Mouse (Mus musculus): ENCODE results near the gene Trak1.

Trak1 gene

DNA sequence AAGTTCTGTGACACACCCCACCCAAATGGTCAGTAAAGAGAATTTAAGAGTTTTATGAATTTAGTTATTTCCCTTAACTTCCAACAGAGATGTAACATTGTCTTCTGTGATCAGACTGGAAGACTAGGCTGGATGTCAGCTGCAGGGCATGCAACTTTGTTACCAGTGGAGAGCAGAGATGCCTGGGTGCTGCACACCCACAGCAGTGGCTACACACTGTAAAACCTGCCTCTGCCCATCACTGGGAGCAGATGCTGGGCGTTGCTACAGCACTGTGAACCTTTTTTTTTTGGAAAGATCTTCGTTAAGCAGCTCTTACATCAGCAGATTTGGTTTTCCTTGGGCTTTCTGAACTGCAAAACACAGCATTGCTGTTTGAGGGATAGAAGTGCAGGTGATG, 97.6 kb downstream of the Trak1 start:
- peak; percentile 62 for DNase-seq (ENCODE audit: low spot score)

DNA sequence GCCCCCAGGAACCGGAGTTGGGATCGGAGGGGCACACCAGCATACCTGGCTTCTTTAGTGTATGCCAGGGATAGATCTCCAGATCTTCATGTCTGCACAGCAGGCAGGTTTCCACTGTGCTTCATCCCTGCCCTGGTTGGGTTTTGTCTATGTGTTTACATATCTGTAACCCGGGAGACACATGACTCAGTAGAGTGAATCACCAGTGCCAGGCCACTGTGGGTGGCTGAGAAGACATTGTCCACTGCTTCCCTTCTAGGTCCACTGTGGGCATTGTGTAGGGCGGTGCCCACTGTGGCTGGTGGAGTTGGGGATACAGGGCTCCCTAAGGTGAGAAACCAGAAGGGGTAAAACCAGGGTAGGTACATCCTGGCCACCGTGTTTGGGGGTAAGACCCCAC, 98.5 kb downstream of the Trak1 start:
- DNase-seq (ENCODE audit: low spot score): no peak

DNA sequence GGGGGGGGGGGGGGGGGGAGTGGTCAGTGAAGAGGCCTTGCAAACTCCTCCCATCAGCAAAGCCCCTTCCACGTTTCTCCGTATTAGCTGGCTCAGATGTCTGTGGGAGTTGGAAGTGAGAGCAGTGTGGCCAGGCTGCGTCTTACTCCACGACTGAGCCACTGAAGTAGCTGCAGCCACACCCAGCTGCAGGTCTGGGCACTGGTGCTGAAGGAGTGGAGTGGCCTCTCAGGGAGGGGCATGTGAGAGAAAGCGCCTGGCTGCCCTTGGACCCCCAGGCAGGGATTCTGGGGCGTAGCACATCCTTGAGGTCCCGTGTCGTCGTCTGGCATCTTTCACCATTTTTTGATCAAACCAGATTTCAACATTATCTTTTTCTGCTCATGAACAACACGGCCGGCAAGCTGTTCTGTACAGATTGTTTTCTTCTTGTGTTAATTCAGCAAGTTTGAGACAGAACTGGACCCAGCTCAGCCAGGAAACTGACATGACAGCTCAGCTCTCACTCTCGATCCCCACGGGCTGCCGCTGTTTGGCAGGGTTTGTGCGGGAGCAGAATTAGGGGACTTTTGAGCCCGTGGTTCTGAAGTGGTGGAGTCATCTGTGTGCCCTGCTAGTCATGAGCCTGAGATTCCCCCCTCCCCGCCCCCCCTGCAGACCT, 100.9 kb downstream of the Trak1 start:
- no peak for DNase-seq (ENCODE audit: low spot score)

DNA sequence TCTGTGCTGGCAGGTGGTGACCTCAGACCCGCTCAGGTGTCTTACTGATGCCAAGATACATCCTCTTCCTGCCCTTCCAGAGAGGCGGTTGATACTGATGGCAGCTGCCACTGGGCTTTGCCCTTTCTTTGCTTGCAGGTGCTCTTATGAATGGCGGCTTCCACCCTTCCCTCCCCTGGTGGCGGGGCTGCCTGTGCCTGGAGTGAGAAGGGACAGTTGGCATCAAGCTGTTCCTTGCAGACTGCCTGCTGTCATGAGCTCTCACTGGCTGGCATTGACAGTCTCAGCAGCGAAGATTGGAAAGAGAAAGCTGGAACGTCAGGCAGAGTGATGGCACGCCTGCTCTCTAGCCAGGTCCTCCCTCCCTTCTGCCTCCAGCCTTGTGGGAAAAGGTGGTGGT, 101.5 kb downstream of the Trak1 start:
- DNase-seq (ENCODE audit: low spot score): no peak

DNA sequence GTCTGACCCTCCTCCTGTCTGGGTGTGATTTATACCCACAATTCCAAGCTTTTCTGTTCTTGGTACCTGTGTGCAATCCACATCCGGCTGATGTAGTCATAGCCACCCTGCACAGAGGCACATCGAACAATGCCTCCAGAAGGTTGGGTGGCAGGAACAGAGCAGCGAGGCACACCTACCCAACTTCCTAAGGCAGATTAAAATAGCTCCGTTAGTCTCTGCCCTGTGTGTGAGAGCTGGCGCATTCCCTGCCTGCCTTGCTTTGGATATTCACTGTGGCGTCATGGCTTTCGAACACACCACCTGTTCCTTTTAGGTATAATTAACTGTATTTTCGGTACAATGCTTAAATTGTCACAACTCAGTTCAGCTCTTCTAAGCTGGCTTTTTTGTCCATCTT, 103.3 kb downstream of the Trak1 start:
- DNase-seq (ENCODE audit: low spot score): no peak

DNA sequence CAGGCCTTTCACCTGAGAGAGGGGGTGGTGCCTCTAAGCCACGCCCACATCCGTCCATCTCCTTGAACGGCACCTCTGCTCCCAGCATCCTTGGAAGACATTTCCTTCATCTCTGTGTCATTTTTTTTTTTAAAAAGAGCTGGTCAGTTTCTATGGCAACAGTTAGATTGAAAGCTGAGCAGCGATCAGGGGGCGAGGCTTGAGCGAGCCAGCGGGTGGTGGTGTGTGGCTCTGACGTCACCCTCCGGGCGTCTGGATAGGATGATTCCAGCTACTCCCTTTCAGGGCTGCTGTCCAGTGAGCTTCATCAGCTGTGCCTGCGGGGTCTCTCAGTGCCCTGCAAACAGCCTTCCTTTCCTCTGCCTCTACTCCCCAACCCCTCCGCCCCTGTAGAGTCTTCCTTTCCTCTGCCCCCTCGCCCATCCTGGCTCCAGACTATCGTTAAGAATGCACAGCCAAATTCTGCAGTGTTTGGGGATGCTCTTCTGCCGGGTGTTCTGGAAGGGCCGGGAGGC, 105.9 kb downstream of the Trak1 start:
- DNase-seq (ENCODE audit: low spot score): peak; percentile 63

DNA sequence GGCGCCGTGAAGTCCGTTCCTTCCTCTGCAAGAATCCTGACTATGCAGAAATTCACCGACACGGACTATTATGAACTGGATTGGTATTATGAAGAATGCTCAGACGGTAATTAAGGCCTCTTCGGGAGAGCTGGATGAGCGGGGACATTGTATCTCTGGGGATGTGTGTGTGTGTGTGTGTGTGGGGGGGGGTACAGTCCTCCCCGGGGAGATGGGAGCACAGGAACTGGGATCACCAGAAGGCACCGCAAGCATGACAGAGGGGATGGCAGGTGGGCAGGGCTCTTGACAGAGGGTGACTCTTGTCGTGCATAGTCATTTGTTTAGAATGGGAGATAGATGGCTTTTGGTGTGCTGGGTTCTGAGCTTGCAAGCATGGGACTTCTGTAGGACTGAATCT, 106.4 kb downstream of the Trak1 start:
- no peak for DNase-seq (ENCODE audit: low spot score)

DNA sequence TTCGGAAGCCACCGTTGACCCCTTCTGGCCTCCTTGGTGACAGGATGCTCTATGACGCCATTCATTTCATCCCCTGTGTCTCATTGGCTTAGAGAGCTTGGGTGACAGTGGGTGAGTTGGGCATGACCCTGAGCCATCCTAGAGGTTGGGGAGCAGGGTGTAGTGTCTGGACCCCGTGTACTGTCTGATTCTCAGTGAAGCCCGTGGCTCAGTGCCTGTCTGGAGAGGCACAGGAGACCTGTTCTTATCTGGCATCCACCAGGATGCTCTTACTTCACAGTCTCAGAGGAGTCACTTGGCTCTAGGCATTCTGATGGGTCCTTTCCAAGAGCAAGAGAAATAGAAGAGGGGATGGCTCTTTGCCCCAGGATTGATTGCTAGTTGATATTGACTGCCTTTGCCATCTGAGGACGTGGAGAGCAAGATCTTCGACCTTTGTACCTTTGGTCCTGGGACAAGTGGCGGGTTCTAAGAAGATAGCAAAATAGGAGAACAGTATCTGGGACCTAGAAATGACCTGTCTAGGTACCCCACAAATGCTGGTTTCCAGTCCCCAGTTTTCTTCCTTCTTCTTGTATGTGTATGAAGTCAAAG, 107.9 kb downstream of the Trak1 start:
- DNase-seq (ENCODE audit: low spot score): no peak

DNA sequence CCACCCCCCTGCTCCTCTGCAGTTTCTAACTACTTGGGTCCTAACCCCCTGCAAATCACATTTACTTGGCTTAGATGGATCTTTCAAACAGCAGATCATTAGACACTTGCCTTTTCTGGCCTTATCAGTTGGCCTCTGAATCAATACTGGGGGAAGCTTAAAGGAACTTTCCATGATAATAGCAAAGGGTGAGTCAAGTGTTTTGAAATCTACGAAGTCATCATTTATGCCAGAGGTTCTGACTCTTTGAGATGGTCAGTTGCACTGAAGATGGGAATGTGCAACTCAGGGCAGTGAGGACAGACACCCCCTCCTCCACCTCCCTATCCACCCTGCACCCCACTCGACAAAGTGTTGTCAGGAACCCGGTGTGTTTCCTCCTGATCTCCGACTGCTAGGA, 108.5 kb downstream of the Trak1 start:
- DNase-seq (ENCODE audit: low spot score): no peak

DNA sequence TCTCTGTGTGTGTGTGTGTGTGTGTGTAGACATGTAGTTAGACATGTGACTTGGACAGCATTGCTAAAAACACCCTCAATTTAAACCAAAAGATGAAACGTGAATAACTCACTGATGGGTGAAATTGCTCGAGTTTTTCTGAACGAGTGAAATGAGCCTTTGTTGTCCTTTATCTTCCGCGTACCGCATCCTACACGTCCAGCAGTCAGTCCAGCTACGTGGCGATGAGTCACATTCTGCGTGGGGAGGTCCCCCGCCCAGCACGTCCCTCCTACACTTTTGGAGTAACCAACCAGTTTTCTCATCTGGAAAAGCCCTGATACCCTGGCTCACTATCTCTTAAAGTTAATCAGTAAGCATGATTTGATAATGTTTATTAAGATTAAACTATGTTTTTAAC, 116.9 kb downstream of the Trak1 start:
- DNase-seq (ENCODE audit: low spot score): peak; percentile 56

DNA sequence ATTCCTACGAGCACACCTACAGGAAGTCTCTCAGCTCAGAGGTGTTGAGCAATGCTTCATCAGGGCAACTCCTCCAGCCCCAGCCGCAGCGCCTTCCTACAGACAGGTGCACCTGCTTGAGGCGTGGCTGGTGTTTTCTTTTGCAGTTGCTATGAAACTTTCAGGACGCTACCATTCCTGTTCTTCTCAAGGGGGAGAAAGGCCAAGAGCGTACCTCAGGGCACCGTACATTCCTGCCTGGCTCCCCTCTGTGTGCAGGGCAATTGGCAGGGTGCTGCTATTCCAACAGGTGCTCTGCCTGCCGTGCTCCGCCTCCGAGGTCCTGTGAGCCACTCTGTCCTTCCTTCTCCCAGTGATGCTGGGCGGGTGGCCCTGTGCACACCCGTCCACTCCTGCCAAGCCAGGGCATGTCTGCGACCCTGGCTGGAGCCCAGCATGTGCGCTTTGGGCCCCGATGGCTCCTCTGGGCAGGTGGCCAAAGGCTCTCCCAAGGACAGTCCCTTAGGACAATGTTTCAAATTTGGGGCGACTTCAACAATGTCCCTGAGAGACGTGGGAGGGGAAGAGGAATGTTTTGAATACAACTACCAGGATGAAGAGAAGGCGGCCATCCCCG, 118.4 kb downstream of the Trak1 start:
- peak; percentile 87 for DNase-seq (ENCODE audit: low spot score)

DNA sequence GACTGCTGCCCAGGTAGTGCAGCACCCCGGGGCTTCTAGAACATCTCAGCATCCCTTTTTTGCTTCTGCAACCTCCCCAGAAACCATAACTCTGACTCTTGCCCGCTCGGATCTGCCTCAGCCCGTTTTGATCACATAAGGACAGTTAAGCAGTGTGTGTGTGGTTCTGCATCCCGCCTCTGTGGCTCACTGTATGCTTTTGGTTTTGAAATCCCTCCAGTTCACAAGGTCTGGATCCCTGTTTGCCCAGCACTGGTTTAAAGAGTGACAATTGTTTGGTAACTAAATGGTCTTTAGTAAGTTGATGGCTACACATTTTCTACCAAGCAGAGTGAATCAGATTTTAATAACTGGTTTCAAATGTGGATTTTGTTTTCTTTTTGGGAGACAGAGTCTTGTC, 119.2 kb downstream of the Trak1 start:
- no peak for DNase-seq (ENCODE audit: low spot score)

DNA sequence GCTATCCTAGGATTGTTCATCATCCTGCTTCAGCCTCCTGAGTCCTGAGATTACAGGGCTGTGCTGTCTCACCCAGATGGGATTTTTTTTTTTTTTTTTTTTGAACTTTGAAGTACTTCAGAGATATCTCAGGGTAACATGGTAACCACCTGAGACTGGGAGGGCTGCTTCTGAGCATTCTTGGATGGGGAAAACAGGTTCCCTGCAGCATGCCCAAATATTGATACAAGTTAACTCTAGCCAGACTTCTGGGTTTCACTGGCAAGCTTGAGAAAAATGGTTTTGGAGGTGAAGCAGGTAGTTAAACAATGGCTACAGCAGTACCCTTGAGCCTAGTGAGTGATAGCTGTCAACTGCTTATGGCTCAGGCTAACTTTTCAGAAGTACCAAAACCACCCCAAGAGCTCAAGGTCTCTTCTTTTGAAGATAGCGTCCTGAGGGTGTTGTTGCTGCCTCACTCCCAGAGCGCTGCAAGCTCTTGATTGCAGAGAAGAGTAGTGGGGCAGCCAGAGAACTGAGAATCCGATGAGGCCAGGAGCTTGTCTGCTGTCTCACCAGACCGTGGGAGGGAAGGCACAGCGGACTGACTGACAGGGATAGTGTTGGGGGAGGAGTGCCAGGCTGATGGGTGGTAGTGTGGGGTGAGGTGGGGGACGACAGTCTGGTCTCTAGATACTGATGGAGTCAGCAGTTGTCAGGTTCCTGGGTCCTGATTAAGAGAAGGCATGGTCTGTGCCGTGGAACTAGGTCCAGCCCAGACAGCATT, 119.8 kb downstream of the Trak1 start:
- peak; percentile 54 for DNase-seq (ENCODE audit: low spot score)

DNA sequence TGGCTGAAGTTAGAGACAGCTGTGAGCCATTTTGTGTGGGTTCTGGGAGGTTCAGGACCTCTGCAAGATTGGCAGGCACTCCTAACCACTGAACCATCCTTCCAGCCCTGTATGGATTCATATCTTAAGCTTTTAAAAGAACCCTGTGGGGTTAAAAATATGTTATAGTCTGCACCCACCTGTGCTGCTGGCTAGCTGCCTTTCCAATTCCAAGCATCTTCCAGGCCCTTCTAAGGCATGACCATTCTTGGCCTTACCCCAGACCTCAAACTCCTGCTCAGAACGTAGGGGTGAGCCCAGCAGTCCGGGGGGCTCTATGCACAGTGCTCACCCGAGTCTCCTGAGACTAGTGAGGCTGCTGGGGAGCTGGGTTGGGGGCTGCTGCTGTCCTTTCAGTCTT, 121.7 kb downstream of the Trak1 start:
- DNase-seq (ENCODE audit: low spot score): no peak

DNA sequence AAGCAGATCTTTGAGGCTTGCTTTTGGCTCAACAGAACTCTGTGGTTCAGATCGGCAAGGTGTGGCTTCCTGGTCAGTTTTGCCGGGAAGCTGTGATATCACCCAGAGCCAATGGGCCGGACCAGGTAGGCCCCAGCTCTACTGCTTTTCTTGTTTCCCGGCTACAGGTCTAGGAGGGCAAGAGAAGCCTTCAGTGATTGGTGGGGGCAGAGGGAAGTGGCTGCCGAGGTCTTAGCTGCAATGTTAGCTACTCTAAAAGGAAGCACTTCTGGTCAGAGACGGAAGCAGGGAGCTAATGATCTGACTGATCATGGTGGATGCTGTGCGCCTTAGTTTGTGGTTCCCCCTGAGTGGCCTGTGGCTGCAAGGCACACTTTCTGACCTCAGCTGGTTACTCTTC, 122.3 kb downstream of the Trak1 start:
- no peak for DNase-seq (ENCODE audit: low spot score)

DNA sequence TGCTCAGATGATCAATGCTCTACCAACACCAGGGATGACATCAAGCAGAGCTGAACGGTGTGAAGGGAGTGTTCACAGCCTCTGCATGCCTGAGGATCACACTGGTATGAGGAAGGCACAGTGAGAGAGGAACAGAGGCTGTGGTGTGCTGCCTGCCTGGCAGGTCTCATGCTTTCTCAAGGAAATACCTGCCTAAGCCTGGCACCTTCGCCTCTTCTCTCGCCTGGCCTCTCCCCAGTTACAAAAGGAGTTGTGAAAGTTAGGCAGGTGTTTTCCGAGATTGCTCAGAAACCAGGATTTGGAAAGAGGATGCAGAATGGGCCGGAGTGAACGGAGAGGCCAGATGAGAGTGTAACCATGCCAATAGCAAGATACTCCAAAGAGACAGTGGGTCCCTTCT, 123.5 kb downstream of the Trak1 start:
- DNase-seq (ENCODE audit: low spot score): no peak

DNA sequence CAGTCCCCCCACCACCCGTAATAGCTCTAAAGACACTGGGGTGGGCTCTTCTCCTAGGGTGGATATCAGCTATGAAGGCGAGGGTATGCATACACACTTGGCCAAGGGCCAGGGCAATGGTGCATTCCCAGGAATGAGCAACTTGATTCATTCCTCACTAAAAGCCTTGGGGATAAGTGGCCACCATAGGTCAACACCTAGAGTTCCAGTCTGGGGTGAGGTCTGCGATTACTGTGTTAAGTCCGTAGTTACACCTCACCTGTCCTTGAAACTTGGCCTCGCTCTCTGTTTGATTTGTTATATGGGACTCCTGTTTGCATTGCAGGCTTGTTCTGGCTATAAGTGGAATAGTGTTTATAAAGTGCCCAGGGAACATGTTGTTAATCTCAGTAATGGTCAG, 125.1 kb downstream of the Trak1 start:
- no peak for DNase-seq (ENCODE audit: low spot score)

DNA sequence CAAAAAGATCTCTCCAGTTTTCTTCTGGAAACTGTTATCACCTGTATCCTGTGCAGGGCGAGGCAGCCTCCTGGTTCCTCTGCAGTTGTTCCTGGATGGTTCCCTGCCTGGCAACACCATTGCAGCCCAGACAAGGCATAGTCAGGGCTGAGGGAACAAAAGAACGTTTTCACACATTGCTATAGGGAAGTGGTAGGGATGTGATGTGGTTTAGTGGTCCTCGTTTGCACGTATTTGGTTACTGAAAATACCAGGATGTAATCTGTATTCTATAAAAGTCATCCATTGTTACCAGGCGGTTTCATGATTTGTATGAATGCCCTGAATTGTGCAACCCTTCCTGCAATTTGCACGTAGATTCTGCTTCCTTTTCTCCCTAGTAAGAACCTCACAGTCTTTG, 126.3 kb downstream of the Trak1 start:
- DNase-seq (ENCODE audit: low spot score): no peak

DNA sequence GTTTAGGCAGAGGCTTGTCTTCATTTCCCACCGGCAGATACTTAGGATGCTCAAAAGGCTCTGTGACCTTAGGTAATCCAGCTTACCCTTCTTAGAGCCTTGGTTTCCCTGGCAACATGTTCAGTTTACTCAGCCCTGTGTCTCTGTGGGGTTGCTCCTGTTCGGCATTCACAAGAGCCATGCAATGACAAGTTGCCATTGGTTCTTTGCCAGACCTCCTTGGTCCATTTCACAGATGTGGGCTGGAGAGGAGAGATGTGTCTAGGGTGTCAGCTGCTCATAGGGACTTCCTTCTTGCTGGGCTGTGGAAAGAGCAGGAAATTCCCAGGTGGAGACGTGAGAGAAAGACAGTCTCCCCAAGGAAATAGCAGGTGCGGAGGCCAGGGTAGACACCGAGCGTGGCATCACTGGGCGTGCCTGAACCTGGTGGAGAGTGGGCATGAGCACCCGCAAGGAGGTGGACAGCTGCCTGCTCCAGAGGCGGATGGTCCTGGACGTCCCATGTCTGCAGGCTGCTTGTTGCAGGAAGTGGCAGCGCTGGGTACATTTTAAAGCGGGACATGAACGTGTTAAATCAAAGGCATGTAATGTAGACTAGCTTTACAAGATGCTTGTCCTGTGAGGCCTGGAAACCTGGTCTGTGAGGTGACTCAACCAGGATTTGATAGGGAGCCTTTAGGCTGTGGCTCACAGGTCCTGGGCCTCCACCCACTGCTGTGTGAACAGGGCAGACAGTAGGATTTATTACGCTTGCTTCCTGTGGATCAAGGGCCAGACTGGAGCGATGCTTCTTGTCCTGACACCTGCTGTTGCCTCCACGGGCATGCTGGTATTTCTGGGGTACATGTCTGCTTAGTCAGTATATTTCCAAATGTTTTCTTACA, 127.2 kb downstream of the Trak1 start:
- DNase-seq (ENCODE audit: low spot score): no peak

DNA sequence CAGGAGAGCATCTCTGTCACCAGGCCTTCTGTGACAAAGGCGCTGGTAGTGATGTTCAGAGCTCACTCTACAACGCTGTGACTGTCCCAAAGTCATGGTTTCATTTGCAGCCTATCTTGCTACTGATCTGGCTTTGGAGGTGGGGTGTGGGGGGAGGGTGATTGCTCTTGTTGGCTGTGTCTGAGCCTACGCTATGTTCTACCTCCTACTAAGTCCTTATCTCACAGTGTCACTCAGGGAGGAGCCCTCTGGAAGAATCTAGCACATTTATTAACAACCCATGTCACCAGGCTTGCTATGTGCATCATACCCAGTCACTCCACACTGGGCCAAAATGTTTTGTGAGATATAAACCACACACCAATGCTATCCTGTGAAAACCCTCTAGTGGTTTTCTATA, 129.1 kb downstream of the Trak1 start:
- no peak for DNase-seq (ENCODE audit: low spot score)

DNA sequence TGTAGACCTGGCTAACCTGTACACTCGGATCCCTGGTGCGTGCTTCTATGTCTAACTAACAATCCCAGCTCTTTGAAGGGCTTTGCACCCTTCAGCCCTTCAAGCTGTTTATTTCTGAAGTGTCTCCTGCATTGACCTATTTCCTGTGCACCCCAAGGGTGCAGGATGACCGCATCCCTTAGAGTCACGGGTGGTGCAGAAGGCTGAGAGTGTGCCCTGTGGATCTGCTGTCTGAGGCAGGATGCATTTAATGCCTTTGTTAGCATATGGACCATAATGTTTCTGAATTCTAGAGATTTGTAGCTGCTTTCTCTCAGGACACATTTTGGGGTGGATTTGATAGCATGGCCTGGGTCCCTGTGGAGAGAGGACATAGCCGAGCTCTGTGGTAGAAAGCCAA, 129.6 kb downstream of the Trak1 start:
- no peak for DNase-seq (ENCODE audit: low spot score)

DNA sequence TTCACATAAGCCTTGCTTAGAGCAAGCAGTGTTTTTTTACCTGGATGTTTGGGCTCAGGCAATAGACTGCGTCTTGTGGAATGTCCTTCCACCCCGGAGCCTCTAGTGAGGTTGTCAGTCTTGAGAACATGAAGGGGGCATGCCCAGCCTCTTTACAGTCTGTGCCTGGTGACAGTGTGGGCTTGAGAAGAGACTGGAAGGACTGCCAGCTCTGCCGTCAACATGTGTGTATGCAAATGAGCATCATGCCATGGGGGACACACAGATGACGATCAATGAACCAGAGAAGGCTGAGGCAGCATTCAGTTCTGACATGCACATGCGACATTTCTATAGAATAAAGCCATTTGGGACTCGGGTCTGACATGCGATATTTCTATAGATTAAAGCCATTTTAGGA, 132.3 kb downstream of the Trak1 start:
- no peak for DNase-seq (ENCODE audit: low spot score)

Measured in testis, postnatal 14 days (tissue).